Mouse (Mus musculus) large intestine, adult 2 months (tissue): ENCODE data around the gene Chst7. TPM values are rescaled to one million over a fixed set of nuclear protein-coding genes. Genes with fewer than 3 reads are reported as not detected.

Source experiments
- DNase-seq: peaks from one replicate; pipeline ENCODE4 v3.0.0-alpha.2; 2012; ENCODE audit warnings: low read depth, low spot score
- WGBS: fragments of 180-500 bp; shearing (Covaris S2); methylation state at CpG from one replicate; pipeline ENCODE4 v1.1.7; 2018; 5-methylcytosine and 5-hydroxymethylcytosine counted together
- polyA plus RNA-seq: library from polyadenylated mRNA; depleted of rRNA; stranded (reverse); fragments of >200 nt; gene quantifications from 2 replicates; pipeline ENCODE4 v1.2.3, GENCODE M21; 2012; rRNA removed

Chst7 gene
- 0.55 and 0.70 TPM in 2 replicates for polyA plus RNA-seq

GRCm38 (mm10) chrX:20059381-20059971, at the start of gene Chst7:
TSS of gene Chst7 (plus strand) at chrX:20059560.
- DNase-seq = no peak
- 15% methylated on average over 40 of the region's 40 CpGs for WGBS

- no peak for DNase-seq
- 80% methylated on average over 2 of the region's 2 CpGs for WGBS
Observed at GRCm38 (mm10) chrX:20012211-20012610, 47.1 kb upstream of the Chst7 start.

- 34% methylated on average over 2 of the region's 2 CpGs for WGBS
- no peak for DNase-seq
Observed at GRCm38 (mm10) chrX:20020942-20021341, 38.4 kb upstream of the Chst7 start.

DNA sequence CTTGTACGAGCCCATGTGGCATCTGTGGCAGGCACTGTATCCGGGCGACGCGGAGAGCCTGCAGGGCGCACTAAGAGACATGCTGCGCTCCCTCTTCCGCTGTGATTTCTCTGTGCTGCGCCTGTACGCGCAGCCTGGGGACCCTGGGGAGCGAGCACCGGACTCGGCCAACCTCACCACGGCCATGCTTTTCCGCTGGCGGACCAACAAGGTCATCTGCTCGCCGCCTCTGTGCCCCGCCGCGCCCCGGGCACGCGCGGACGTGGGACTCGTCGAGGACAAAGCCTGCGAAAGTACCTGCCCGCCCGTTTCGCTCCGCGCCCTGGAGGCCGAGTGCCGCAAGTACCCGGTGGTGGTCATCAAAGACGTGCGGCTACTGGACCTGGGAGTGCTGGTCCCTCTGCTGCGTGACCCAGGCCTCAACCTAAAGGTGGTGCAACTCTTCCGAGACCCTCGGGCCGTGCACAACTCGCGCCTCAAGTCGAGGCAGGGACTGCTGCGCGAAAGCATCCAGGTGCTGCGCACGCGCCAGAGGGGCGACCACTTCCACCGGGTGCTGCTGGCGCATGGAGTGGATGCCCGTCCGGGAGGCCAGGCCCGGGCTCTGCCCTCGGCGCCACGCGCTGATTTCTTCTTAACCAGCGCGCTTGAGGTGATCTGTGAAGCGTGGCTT, 872 bp downstream of the Chst7 start:
- no peak for DNase-seq

DNA sequence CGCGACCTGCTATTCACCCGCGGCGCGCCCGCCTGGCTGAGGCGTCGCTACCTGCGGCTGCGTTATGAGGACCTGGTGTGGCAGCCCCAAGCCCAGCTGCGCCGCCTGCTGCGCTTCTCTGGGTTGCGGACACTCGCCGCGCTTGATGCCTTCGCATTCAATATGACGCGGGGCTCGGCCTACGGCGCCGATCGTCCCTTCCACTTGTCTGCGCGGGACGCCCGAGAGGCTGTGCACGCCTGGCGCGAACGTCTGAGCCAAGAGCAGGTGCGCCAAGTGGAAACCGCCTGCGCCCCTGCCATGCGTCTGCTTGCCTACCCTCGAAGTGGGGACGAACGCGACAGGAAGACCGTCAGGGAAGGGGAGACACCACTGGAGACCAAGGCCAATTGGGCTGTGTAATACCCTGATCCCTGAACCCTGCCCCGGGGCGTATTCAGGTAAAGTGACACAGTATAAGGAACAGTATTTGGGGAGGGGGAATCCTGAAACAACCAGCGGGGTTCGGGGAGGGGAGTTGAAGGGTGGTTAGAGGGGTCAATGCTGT, 1.5 kb downstream of the Chst7 start:
- 23% methylated on average over 47 of the region's 47 CpGs for WGBS
- no peak for DNase-seq

More for the DNA sequence above, 872 bp downstream of the Chst7 start:
- 21% methylated on average over 65 of the region's 65 CpGs for WGBS

- no peak for DNase-seq
- 53% methylated on average over 3 of the region's 3 CpGs for WGBS
Observed at GRCm38 (mm10) chrX:20061764-20062480, 2.6 kb downstream of the Chst7 start.

DNA sequence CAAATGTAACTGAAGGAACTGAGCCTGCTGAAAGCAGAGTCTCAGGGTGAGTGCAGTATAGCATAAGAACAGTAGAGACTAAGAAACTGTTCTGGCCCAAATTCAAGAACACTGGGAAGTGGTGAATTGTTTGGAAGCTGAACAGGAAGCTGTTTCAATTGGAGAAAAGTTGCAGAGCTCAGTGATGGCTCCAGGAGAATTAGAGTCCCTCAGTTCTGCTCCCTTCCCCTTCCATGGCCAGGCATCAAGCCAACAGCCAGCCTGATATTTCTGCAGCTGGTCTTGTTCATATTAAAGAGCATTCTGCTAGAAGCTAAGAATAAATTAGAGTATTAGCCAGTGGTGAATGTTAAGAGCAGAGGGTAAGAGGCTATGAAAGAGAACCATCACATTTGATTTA, 7.3 kb downstream of the Chst7 start:
- no peak for DNase-seq

GRCm38 (mm10) chrX:20070196-20070595, 10.8 kb downstream of the Chst7 start:
- 67% methylated on average over 4 of the region's 4 CpGs for WGBS
- no peak for DNase-seq

DNA sequence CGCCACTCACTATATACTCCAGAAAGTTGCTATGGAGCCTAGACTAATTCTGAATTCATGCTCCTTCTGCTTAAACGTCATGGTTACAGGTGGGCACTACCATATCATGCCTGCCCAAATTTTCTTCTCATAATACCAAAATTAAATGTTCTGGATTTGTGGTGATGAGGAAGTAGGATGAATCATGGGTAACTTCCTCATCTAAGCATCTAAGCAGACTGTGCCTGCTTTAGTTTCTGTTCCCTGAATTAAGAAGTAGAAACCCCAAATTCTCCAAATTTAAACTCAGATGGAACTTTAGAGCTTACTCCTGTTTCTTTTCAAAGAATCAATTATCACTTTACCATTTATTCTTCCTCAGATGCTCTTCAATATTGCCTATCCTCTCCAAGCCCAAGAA, 58.4 kb downstream of the Chst7 start:
- no peak for DNase-seq
- WGBS = 73% methylated on average over 2 of the region's 2 CpGs

DNA sequence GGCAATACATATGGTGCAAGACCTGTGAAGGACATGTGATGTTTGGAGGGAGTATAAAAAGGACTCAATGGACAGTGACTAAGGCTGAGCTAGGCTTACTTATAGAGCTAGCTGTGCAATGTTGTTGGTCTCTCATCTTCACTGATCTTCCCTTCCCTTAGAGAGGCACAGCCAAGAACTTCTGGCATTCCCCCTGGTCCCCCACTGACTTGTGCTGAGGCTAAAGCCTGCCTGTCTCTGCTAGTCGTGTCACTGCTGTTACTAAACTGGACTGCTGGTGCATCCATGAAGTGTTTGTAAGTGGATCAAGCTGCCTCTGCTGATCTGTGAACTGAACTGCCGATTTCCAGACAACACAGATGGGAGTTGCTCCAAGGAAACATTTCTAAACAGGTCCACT, 66.1 kb downstream of the Chst7 start:
- WGBS = 58% methylated on average over 2 of the region's 2 CpGs
- no peak for DNase-seq

GRCm38 (mm10) chrX:20128951-20129350, 69.6 kb downstream of the Chst7 start:
- no peak for DNase-seq

GRCm38 (mm10) chrX:20129466-20129865, 70.1 kb downstream of the Chst7 start:
- DNase-seq = no peak
- WGBS = 69% methylated on average over 1 of the region's 1 CpGs

Other genes with a start within 250 kb of the Chst7 start
- gene Slc9a7, start 232.2 kb downstream of the Chst7 start, polyA plus RNA-seq = 1.4 TPM in 2 replicates